Mouse (Mus musculus): ENCODE measurements around the gene Cdkl1. TPM values are rescaled to one million over a fixed set of nuclear protein-coding genes. Genes with fewer than 3 reads are reported as not detected.

Gene Cdkl1
- total and polyA plus RNA-seq, 3 experiments: 2.0 to 11.2 (median 9.3) TPM

DNA sequence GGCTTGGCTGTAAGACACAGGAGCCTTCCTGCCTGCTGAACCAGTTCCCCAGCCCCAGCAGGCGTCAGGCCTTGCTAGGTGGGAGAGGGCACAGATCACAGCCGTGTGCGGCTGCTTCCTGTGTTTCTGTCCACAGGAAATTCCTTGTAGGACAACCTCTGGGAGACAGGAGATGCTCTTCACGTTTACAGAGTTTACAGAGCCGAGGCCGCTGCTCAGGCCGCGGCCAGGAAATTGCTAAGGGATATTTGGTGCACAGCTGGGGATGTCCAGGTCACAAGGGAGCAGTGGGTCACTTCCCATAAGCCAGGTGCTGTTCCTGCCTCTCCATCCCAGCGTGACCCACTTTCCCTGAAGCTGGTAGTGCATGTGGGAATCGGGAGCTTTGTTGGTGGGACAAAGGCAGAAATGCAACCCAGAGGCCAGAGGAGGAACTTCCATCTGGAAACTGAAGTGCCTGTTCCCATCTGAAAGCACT, 39.2 kb downstream of the Cdkl1 start:
- Histone ChIP-seq H3K9ac (ENCODE audit: low read depth, low read length) (no peak overlapping the region), H3K4me1 (ENCODE audit: control insufficient read depth, insufficient read depth, low read length) (peaks cover 7% of the 10 kb centered on the region), H3K4me3 (no peak overlapping the region), H3K27me3 (ENCODE audit: control insufficient read depth, insufficient read depth, low read length) (no peaks in the 10 kb centered on the region), H3K79me2 (replicated peaks; ENCODE audit: control insufficient read depth, insufficient read depth, low read length) (no peaks in the 10 kb centered on the region), H3K36me3 (ENCODE audit: control insufficient read depth, insufficient read depth, low read length) (0 out of 2 replicates have a peak, but pooled peaks cover 2% of the 10 kb centered on the region), H3K27ac (peak overlapping the region; percentile 69)
- 32% methylated on average over 10 of the region's 10 CpGs for WGBS
- intact Hi-C loops (cut with DNase I): loop anchor here (10.0 kb wide), 1 partner anchor 393 kb away; no protein-coding TSS in a partner anchor
- TF ChIP-seq CTCF (IDR thresholded peaks at IDR 0.05): peak; percentile 48
- TF ChIP-seq EP300 (IDR thresholded peaks at IDR 0.05; ENCODE audit: insufficient read depth, low read depth, low read length): 0 out of 2 replicates have a peak, but pooled peaks have one; percentile 57
- TF ChIP-seq POLR2A (IDR thresholded peaks at IDR 0.05; ENCODE audit: insufficient read depth, low read depth, low read length): no peak
- peak; percentile 49 to 64 for DNase-seq

DNA sequence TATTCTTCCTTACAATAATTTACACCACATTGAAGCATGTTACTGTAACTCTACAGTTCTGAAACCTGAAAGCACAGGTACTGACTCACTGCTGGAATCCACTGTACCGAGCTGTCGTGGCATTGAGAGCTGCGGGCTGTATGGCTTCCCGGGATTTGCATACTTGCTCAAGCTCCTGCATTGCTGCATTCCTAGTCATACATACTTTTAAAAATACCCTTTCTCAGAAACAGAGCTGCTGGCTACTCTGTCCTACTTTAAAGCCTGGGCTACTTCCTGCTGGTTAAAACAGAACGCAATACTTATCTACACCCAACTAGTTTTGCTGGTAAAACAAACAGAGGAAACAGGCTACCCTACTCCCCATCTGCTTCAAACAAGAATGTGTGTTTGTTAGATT, 46.9 kb downstream of the Cdkl1 start:
- no peaks in the 10 kb centered on the region for H3K27me3 ChIP-seq (ENCODE audit: control insufficient read depth, insufficient read depth, low read length)
- intact Hi-C loops (cut with DNase I): no loop called here
- H3K4me3 ChIP-seq: no peak overlapping the region
- H3K9ac ChIP-seq (ENCODE audit: low read depth, low read length): no peak overlapping the region
- no peaks in the 10 kb centered on the region for H3K4me1 ChIP-seq (ENCODE audit: control insufficient read depth, insufficient read depth, low read length)
- no peaks in the 10 kb centered on the region for H3K79me2 ChIP-seq (replicated peaks; ENCODE audit: control insufficient read depth, insufficient read depth, low read length)
- DNase-seq: no peak
- WGBS: 64% methylated on average over 5 of the region's 5 CpGs
- H3K36me3 ChIP-seq (ENCODE audit: control insufficient read depth, insufficient read depth, low read length): no peaks in the 10 kb centered on the region
- no peak for TF ChIP-seq CTCF (IDR thresholded peaks at IDR 0.05)
- no peak for TF ChIP-seq EP300 (IDR thresholded peaks at IDR 0.05; ENCODE audit: insufficient read depth, low read depth, low read length)
- no peak for TF ChIP-seq POLR2A (IDR thresholded peaks at IDR 0.05; ENCODE audit: insufficient read depth, low read depth, low read length)
- H3K27ac ChIP-seq: no peak overlapping the region

DNA sequence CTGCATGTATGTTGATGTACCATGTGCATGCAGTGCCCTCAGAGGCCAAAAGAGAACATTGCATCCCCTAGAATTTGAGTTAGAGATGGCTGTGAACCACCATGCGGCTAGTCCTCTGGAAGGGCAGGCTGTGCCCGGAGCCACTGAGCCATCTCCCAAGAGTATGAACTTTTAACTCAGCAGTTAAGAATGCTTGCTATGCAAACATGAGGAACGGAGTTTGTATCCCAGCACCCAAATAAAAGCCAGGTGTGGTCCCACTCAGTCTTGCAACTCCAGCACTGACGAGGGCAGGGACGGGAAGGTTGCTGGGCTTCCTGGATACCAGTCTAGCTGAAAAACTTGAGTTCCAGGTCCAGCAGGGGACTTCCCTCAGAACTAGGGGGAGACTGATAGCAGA, 49.1 kb downstream of the Cdkl1 start:
- 93% methylated on average over 5 of the region's 5 CpGs for WGBS
- Histone ChIP-seq H3K36me3 (ENCODE audit: control insufficient read depth, insufficient read depth, low read length) (no peaks in the 10 kb centered on the region), H3K9ac (ENCODE audit: low read depth, low read length) (no peak overlapping the region), H3K79me2 (replicated peaks; ENCODE audit: control insufficient read depth, insufficient read depth, low read length) (no peaks in the 10 kb centered on the region), H3K27ac (no peak overlapping the region), H3K4me1 (ENCODE audit: control insufficient read depth, insufficient read depth, low read length) (no peaks in the 10 kb centered on the region), H3K4me3 (no peak overlapping the region), H3K27me3 (ENCODE audit: control insufficient read depth, insufficient read depth, low read length) (no peaks in the 10 kb centered on the region)
- TF ChIP-seq EP300 (IDR thresholded peaks at IDR 0.05; ENCODE audit: insufficient read depth, low read depth, low read length): no peak
- no peak for TF ChIP-seq POLR2A (IDR thresholded peaks at IDR 0.05; ENCODE audit: insufficient read depth, low read depth, low read length)
- no peak for TF ChIP-seq CTCF (IDR thresholded peaks at IDR 0.05)
- intact Hi-C loops (cut with DNase I): no loop called here
- DNase-seq: no peak

DNA sequence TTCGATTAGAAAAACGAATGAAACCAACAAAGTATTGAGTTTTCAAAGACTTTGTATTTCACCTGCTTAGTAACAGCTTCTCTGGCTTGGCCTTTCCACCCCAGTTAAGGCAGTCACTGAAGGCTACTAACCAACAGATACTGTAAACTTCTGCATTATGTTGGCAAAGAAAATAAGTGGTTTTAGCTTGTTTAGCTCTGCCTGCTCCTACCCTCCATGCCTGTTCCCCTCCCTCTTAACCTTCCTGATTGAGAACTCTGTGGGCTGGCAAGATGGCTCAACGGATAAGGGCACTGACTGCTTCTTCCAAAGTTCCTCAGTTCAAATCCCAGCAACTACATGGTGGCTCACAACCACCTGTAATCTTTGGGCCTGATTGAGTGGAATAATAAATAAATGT, 57.1 kb downstream of the Cdkl1 start:
- TF ChIP-seq CTCF (IDR thresholded peaks at IDR 0.05): no peak
- no peak for TF ChIP-seq EP300 (IDR thresholded peaks at IDR 0.05; ENCODE audit: insufficient read depth, low read depth, low read length)
- no peak for TF ChIP-seq POLR2A (IDR thresholded peaks at IDR 0.05; ENCODE audit: insufficient read depth, low read depth, low read length)
- WGBS: 56% methylated on average over 3 of the region's 3 CpGs
- intact Hi-C loops (cut with DNase I): loop anchor here (1.0 kb wide), 2 partner anchors 159 to 328 kb away; partner anchors contain the start of gene Map4k5
- H3K9ac ChIP-seq (ENCODE audit: low read depth, low read length): no peak overlapping the region
- H3K27ac ChIP-seq: peak overlapping the region; percentile 44
- H3K27me3 ChIP-seq (ENCODE audit: control insufficient read depth, insufficient read depth, low read length): no peaks in the 10 kb centered on the region
- DNase-seq: no peak
- H3K79me2 ChIP-seq (replicated peaks; ENCODE audit: control insufficient read depth, insufficient read depth, low read length): no peaks in the 10 kb centered on the region
- H3K4me1 ChIP-seq (ENCODE audit: control insufficient read depth, insufficient read depth, low read length): peaks cover 1% of the 10 kb centered on the region; the same call in 1 of the 2 replicates
- H3K4me3 ChIP-seq: 0 out of 2 replicates have a peak overlapping the region, but pooled peaks have one; percentile 9
- no peaks in the 10 kb centered on the region for H3K36me3 ChIP-seq (ENCODE audit: control insufficient read depth, insufficient read depth, low read length)

DNA sequence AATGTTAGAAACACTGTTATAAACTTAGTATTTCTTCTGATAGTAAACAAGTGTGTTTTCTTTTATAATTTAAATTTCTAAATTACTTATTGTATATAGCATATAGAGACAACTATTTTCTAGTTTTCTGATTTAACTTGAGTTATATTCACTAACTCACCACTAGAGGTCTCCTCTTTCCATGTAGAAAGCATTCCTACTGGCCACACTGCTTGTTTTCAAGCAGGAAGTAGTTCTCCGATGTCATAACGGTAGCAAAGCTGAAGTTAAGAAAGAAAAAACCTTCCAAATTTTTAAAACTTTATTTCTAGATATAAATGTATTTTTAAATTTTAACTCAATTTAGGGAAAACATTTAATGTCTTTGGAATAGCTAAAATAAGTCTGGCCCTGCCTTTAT, 57.5 kb downstream of the Cdkl1 start:
- no peak overlapping the region for H3K9ac ChIP-seq (ENCODE audit: low read depth, low read length)

DNA sequence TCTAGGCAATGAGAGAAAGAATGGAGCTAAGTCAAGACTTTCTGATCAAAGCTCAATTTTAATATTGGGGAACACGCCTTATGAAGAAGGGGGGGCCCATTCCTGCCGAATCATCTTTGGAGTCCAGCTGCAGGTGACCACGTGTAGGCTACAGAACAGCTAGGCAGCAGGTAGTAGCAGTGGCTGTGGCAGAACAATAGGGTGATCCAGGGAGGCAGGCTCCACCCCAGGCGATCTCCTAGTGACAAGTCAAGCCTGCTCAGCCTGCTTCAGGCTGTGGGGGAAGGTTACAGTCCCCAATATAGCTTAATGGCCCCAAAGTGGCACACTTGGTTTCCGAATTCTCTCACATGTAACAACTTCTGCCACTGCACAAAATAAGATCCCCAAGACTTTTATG, 58.8 kb downstream of the Cdkl1 start:
- TF ChIP-seq EP300 (IDR thresholded peaks at IDR 0.05; ENCODE audit: insufficient read depth, low read depth, low read length) (no peak), POLR2A (IDR thresholded peaks at IDR 0.05; ENCODE audit: insufficient read depth, low read depth, low read length) (no peak), CTCF (IDR thresholded peaks at IDR 0.05) (no peak)
- no peaks in the 10 kb centered on the region for H3K79me2 ChIP-seq (replicated peaks; ENCODE audit: control insufficient read depth, insufficient read depth, low read length)
- no peak overlapping the region for H3K27ac ChIP-seq
- 69% methylated on average over 5 of the region's 5 CpGs for WGBS
- no peaks in the 10 kb centered on the region for H3K36me3 ChIP-seq (ENCODE audit: control insufficient read depth, insufficient read depth, low read length)
- no peak overlapping the region for H3K4me3 ChIP-seq
- intact Hi-C loops (cut with DNase I): no loop called here
- H3K4me1 ChIP-seq (ENCODE audit: control insufficient read depth, insufficient read depth, low read length): peaks cover 1% of the 10 kb centered on the region; the same call in 1 of the 2 replicates
- no peak for DNase-seq
- no peaks in the 10 kb centered on the region for H3K27me3 ChIP-seq (ENCODE audit: control insufficient read depth, insufficient read depth, low read length)
- H3K9ac ChIP-seq (ENCODE audit: low read depth, low read length): no peak overlapping the region

More for the DNA sequence above, 57.5 kb downstream of the Cdkl1 start:
- 0% methylated on average over 2 of the region's 2 CpGs for WGBS
- no peak for DNase-seq
- peaks cover 1% of the 10 kb centered on the region; the same call in 1 of the 2 replicates for H3K4me1 ChIP-seq (ENCODE audit: control insufficient read depth, insufficient read depth, low read length)
- H3K4me3 ChIP-seq: 0 out of 2 replicates have a peak overlapping the region, but pooled peaks have one; percentile 9
- intact Hi-C loops (cut with DNase I): loop anchor here (1.0 kb wide), 1 partner anchor 329 kb away; no protein-coding TSS in a partner anchor
- no peaks in the 10 kb centered on the region for H3K27me3 ChIP-seq (ENCODE audit: control insufficient read depth, insufficient read depth, low read length)
- H3K27ac ChIP-seq: peak overlapping the region; percentile 44
- no peaks in the 10 kb centered on the region for H3K36me3 ChIP-seq (ENCODE audit: control insufficient read depth, insufficient read depth, low read length)
- H3K79me2 ChIP-seq (replicated peaks; ENCODE audit: control insufficient read depth, insufficient read depth, low read length): no peaks in the 10 kb centered on the region
- TF ChIP-seq CTCF (IDR thresholded peaks at IDR 0.05) (peak; percentile 93), POLR2A (IDR thresholded peaks at IDR 0.05; ENCODE audit: insufficient read depth, low read depth, low read length) (no peak)

All from heart, adult 2 months (tissue).